Mouse (Mus musculus): ENCODE measurements around the gene Txn2.
A peak's percentile ranks its signal among the peaks of the same experiment; 100 is the strongest.

The Txn2 gene

GRCm38 (mm10) chr15:77933770-77934169, 5.0 kb upstream of the Txn2 start:
- peak; percentile 100 for DNase-seq

- DNase-seq, result no peak
Observed at GRCm38 (mm10) chr15:77933222-77933621, 4.4 kb upstream of the Txn2 start.

- no peak for DNase-seq
Observed at GRCm38 (mm10) chr15:77931689-77932016, 2.8 kb upstream of the Txn2 start.

GRCm38 (mm10) chr15:77930986-77931688, 2.3 kb upstream of the Txn2 start:
- no peak for DNase-seq

- DNase-seq, result no peak
Observed at GRCm38 (mm10) chr15:77929804-77930203, 998 bp upstream of the Txn2 start.

GRCm38 (mm10) chr15:77928091-77928490, 715 bp downstream of the Txn2 start:
- no peak for DNase-seq

- no peak for DNase-seq
Observed at GRCm38 (mm10) chr15:77926921-77927320, 1.9 kb downstream of the Txn2 start.

GRCm38 (mm10) chr15:77925195-77925594, 3.6 kb downstream of the Txn2 start:
- DNase-seq, result no peak

- DNase-seq, result no peak
Observed at GRCm38 (mm10) chr15:77923267-77924035, 5.4 kb downstream of the Txn2 start.

GRCm38 (mm10) chr15:77922710-77923109, 6.1 kb downstream of the Txn2 start:
- DNase-seq, result no peak

- DNase-seq, result no peak
Observed at GRCm38 (mm10) chr15:77921636-77922035, 7.2 kb downstream of the Txn2 start.

GRCm38 (mm10) chr15:77920511-77921462, 8.0 kb downstream of the Txn2 start:
- DNase-seq, result no peak

GRCm38 (mm10) chr15:77919441-77919840, 9.4 kb downstream of the Txn2 start:
- no peak for DNase-seq

- peak; percentile 93 to 95 for DNase-seq
Observed at GRCm38 (mm10) chr15:77916851-77917544, 11.8 kb downstream of the Txn2 start.

GRCm38 (mm10) chr15:77915287-77915686, 13.5 kb downstream of the Txn2 start:
- DNase-seq, result no peak

GRCm38 (mm10) chr15:77914507-77914906, 14.3 kb downstream of the Txn2 start:
- DNase-seq, result no peak

- DNase-seq, result no peak
Observed at GRCm38 (mm10) chr15:77913054-77913453, 15.8 kb downstream of the Txn2 start.

- no peak for DNase-seq
Observed at GRCm38 (mm10) chr15:77912585-77912984, 16.2 kb downstream of the Txn2 start.

GRCm38 (mm10) chr15:77912048-77912447, 16.8 kb downstream of the Txn2 start:
- DNase-seq, result no peak

GRCm38 (mm10) chr15:77911065-77911464, 17.7 kb downstream of the Txn2 start:
- DNase-seq, result no peak

GRCm38 (mm10) chr15:77907646-77908518, 20.9 kb downstream of the Txn2 start:
- no peak for DNase-seq

- DNase-seq, result no peak
Observed at GRCm38 (mm10) chr15:77906545-77906944, 22.3 kb downstream of the Txn2 start.
